Mouse (Mus musculus): ENCODE measurements around the gene Fam209.

Gene Fam209

GRCm38 (mm10) chr2:172480296-172480695 lies 8.0 kb downstream of the Fam209 start:
- DNase-seq: no peak

- no peak for DNase-seq
Observed at GRCm38 (mm10) chr2:172481654-172482385, 9.5 kb downstream of the Fam209 start.

- no peak for DNase-seq
Observed at GRCm38 (mm10) chr2:172483766-172484413, 11.6 kb downstream of the Fam209 start.

DNA sequence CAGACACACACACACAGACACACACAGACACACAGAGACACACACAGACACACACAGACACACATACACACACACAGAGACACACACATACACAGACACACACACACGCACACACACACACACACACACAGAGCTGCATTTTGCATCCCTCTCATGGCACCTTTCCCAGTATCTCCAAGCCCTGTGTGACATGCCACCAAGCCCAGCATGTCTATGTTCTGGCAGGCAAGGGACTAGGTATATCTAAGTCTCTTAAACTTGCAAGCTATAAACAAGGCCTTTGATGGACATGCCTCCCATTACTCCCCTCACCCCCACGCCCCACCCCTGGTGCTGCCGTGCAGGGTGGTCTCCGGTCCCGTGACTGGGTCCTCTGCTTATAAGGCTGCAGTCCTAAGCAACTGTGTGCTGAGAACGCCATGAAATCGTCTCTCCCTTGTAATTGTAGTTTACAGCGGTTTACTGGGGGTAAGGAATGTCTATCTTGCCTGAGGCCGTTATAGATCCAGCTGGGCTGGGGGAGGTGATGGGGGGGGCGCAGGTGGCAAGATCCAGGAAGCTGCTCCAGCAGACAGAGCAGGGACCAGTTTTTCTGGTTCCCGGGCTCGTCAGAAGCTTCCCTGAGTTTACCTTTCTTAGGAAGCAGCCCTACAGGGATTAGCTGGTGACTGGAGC lies 12.5 kb downstream of the Fam209 start:
- DNase-seq: no peak

GRCm38 (mm10) chr2:172496736-172497345 lies 24.5 kb downstream of the Fam209 start:
- no peak for DNase-seq

DNA sequence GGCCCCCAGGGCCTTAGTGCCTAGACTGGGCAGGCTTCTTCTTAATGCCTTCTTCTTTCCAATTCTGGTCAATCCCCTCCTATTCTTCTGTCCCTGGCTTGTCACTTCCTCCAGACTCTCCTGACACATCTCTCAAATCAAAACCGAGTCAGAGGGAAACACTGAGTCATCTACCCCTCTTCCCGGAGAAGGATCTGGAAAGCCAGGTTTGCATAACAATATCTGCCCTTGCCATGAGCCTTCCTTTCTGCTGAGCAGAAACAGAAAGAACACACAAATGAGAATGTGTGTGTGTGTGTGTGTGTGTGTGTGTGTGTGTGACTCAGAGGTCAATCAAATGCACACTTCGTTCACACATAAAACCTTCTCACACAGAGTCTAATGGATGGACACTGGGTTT lies 26.5 kb downstream of the Fam209 start:
- no peak for DNase-seq

DNA sequence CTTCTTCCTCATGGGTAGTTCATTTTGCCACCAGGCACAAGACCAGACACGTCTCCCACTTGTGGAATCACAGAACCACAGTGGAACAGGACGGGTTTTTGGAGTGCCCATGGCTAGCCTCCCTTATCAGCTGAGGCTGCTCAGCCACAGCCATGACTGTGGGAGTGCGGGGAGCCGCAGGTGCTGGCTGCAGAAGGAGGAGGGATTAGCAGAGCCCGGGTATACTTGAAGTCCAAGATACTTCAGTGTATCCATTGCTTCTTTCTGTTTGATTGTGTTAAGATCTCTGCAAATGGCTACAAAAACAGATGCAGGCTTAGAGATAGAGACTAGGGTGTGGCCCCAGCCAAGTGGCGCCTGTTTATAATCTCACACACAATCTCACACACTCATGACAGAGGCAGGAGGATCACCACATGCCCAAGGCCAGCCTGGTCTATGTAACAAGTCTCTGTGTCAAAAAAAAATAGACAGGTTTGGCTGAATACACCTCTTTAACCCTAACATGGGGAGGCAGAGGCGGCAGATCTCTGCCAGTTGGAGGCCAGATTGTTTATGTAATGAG lies 28.5 kb downstream of the Fam209 start:
- no peak for DNase-seq

DNA sequence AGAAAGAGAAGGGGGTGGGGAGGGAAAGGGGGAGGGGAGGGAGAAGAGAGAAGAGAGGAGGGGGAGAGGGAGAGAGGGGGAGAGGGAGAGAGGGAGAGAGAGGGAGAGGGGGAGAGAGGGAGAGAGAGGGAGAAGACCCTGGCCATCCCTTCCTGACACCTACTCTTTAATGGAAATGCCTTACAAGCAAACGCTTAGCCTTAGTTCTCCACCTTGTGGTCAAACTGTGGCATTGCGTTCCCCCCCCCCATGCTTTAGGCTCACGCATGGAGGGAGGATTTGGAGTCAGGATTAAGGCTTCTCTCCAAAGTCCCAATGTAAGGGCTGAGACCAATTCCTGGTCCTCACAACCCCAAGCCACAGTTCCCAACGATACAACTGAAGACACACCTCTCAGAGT lies 29.0 kb downstream of the Fam209 start:
- DNase-seq: no peak

DNA sequence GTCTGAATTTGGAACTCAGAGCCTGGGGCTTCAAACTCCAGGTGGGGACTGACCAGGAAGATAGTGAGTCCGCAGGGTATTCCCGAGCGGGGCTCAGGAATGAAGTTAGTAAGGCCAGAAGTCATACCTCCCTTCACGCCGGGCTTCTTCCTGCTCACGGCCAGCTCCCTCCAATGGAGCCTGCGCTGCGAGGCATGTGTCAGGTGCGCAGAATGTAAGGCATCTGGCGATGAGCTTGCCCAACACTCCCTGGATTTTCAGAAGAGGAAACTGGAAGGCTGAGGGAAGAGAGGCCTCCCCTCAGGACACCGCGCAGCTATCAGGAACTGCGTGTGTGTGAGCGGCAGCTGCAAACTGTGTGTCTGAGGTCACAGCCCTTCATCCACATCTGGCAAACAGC lies 29.8 kb downstream of the Fam209 start:
- no peak for DNase-seq

GRCm38 (mm10) chr2:172506121-172506520 lies 33.8 kb downstream of the Fam209 start:
- no peak for DNase-seq

DNA sequence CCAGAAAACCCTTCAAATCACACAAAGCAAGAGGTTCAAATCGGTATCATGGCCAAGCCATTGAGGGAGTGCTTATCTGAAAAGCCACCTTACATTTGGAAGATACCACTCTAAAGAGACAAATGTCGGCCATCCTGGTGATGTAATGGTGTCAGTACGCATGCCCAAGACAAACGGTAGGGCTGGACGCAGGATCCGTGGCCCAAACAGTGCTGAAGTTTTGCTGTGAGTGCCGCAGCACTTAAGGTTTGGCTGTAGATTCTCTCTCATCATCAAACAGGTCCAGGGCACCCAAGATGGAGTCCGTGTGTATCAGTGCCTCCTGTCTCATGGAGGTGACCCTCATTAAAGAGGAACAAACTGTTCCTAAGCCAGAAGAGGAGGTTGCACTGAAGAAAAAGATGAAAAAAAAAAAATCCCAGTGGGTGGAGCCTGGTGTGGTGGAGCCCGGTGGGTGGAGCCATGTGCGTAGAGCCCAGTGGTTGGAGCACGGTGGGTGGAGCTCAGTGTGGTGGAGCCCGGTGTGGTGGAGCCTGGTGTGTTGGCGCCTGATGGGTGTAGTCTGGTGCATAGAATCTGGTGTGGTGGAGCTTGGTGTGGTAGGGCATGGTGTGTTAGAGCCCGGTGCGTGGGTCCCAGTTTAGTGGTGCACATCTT lies 37.9 kb downstream of the Fam209 start:
- no peak for DNase-seq

- no peak for DNase-seq
Observed at GRCm38 (mm10) chr2:172510899-172511298, 38.6 kb downstream of the Fam209 start.

DNA sequence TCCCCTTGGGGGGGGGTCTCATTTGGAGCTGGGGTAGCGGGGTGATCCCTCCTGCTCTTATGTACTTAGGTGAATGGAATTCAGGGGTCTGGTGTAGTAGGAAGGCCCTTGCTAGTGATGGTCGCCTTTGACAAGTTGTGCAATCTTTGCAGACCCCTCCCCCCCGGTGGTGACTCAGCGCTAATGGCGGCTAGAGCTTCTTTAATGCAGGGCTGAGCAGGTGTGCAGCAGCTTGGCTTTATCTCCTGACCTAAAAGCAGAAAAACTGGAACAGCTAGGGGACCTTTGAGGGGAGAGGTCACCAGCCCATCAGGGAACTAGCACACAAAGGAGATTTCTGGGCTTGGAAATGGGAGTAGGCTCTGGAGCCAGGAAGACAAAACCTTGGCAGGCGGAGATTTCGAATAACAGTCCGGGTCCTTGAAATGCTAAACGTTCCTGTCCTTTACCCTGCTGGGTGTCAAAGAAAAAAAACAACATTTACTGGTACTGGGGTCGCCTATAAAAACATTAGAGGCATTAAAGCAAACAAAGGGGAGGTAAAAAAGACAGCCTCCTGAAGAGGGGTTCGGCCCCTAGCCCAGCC lies 44.2 kb downstream of the Fam209 start:
- no peak for DNase-seq

GRCm38 (mm10) chr2:172520616-172521371 lies 48.5 kb downstream of the Fam209 start:
- DNase-seq: no peak

- DNase-seq: no peak
Observed at GRCm38 (mm10) chr2:172522528-172522927, 50.2 kb downstream of the Fam209 start.

Measured in cerebellum, adult 11-12 months (tissue).